Mouse (Mus musculus): ENCODE results near the gene Cdk11b.
"Not testable (repeated sequence)": the region's sequence is repeated elsewhere in the genome, so short reads cannot be mapped to it uniquely, and the experiment has no call there.

Gene Cdk11b

GRCm38 (mm10) chr4:155606825-155607224 is 17.8 kb upstream of the Cdk11b start:
- DNase-seq, result no peak

GRCm38 (mm10) chr4:155611860-155612259 is 12.8 kb upstream of the Cdk11b start:
- DNase-seq, result no peak

- no peak for DNase-seq
Observed at GRCm38 (mm10) chr4:155613264-155613663, 11.4 kb upstream of the Cdk11b start.

GRCm38 (mm10) chr4:155618321-155618720 is 6.3 kb upstream of the Cdk11b start:
- DNase-seq, result no peak

GRCm38 (mm10) chr4:155630267-155630666 is 5.6 kb downstream of the Cdk11b start:
- no peak for DNase-seq

- no peak for DNase-seq
Observed at GRCm38 (mm10) chr4:155635766-155636499, 11.3 kb downstream of the Cdk11b start.

GRCm38 (mm10) chr4:155643531-155643930 is 18.9 kb downstream of the Cdk11b start:
- DNase-seq, result no peak

GRCm38 (mm10) chr4:155645308-155645707 is 20.7 kb downstream of the Cdk11b start, which contains the start of gene Gm10563:
TSS of gene Gm10563 (minus strand) at chr4:155645408.
- DNase-seq, result not testable (repeated sequence)

GRCm38 (mm10) chr4:155645721-155646120 is 21.1 kb downstream of the Cdk11b start:
- DNase-seq, result no peak

- no peak for DNase-seq
Observed at GRCm38 (mm10) chr4:155649355-155649754, 24.7 kb downstream of the Cdk11b start.

- DNase-seq, result peak; percentile 38
Observed at GRCm38 (mm10) chr4:155651553-155652269, 27.1 kb downstream of the Cdk11b start.

- DNase-seq, result peak; percentile 72
Observed at GRCm38 (mm10) chr4:155652283-155653085, 27.8 kb downstream of the Cdk11b start.

- DNase-seq, result peak; percentile 64
Observed at GRCm38 (mm10) chr4:155653086-155653450, 28.4 kb downstream of the Cdk11b start, which contains the start of gene Mmp23. TSS of gene Mmp23 (minus strand) at chr4:155653384.

- peak; percentile 74 for DNase-seq
Observed at GRCm38 (mm10) chr4:155653451-155654182, 29.0 kb downstream of the Cdk11b start.

GRCm38 (mm10) chr4:155654183-155654455 is 29.5 kb downstream of the Cdk11b start:
- DNase-seq, result peak; percentile 71

GRCm38 (mm10) chr4:155654456-155655298 is 30.0 kb downstream of the Cdk11b start:
- peak; percentile 84 for DNase-seq

- DNase-seq, result peak; percentile 68
Observed at GRCm38 (mm10) chr4:155656214-155656751, 31.6 kb downstream of the Cdk11b start.

GRCm38 (mm10) chr4:155658961-155659360 is 34.3 kb downstream of the Cdk11b start:
- DNase-seq, result no peak

- no peak for DNase-seq
Observed at GRCm38 (mm10) chr4:155660641-155661040, 36.0 kb downstream of the Cdk11b start.

GRCm38 (mm10) chr4:155666903-155667302 is 42.2 kb downstream of the Cdk11b start:
- DNase-seq, result no peak
